Mouse (Mus musculus) stomach, postnatal 0 days (tissue): ENCODE measurements at regions not wholly inside any gene's neighbourhood (a gene's known extent, or its start where the extent isn't known, plus 50 kb on each side); places are given as distances from the start of the nearest gene placed in this dataset.

ENCODE experiments used
- CTCF ChIP-seq: IDR thresholded peaks from 2 replicates; pipeline ENCODE4 v1.5.1; 2016; ENCODE audit warnings: antibody characterized with exemption, low read depth, mild to moderate bottlenecking, moderate library complexity
- EP300 ChIP-seq: optimal IDR thresholded peaks from 2 replicates; pipeline ENCODE3; 2016; ENCODE audit warnings: antibody characterized with exemption

GRCm38 (mm10) chr3:131795108-131796005 is 230.8 kb downstream of the Papss1 start:
- TF ChIP-seq CTCF (no peak), EP300 (no peak)
